Mouse (Mus musculus) liver, adult 2 months (tissue): ENCODE results near the gene Foxo1.

Experiments
- CTCF ChIP-seq: fragments of 200-500 bp; IDR thresholded peaks from 2 replicates; pipeline ENCODE4 v1.5.1; 2011; ENCODE audit warnings: low read depth, low read length, control low read depth
- POLR2A ChIP-seq: fragments of 200-500 bp; IDR thresholded peaks from 2 replicates; pipeline ENCODE4 v1.6.1; 2011; ENCODE audit warnings: low read length, control low read depth; ENCODE audit not compliant: insufficient read depth; ENCODE audit errors: extremely low read depth

DNA sequence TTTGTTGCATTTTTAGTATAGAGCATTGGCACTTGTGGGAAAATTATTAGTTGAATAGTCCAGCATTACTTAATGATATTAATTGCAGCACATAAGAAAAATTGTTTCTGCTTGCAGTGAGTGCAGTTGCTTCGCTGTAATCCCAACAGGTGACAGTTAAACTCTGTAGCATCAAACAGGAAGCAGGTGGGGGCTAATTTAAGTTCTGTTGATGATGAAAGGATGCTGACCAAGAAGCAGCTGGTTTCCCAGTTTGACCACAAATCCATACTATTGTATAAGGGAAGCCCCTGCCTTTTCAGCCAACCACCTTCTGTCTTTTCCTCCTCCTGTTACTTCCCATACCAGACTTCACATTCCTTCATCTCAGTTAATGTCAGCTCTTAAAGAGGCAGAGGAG lies 63.6 kb downstream of the Foxo1 start:
- no peak for TF ChIP-seq CTCF
- TF ChIP-seq POLR2A = no peak
